Mouse (Mus musculus) brain, embryonic 14.5 days (tissue): ENCODE results near the gene Gnai2.

Experiments used
- CTCF ChIP-seq: fragments of 200-500 bp; IDR thresholded peaks from 2 replicates; pipeline ENCODE4 v1.5.1; 2012; ENCODE audit warnings: inconsistent platforms, mild to moderate bottlenecking, moderate library complexity, borderline replicate concordance; ENCODE audit not compliant: insufficient read depth, insufficient read length; ENCODE audit errors: extremely low read depth
- POLR2A ChIP-seq: fragments of 200-500 bp; IDR thresholded peaks from 2 replicates; pipeline ENCODE4 v1.6.1; 2012; ENCODE audit warnings: mild to moderate bottlenecking, inconsistent platforms, borderline replicate concordance; ENCODE audit not compliant: poor library complexity, insufficient read depth, insufficient read length, severe bottlenecking; ENCODE audit errors: extremely low read depth

- TF ChIP-seq CTCF (no peak), POLR2A (no peak)
Measured at GRCm38 (mm10) chr9:107590773-107591060, 44.5 kb downstream of the Gnai2 start.
